Mouse (Mus musculus) G1E (cell line): ENCODE data around the gene 2210011C24Rik. TPM values are rescaled to one million over a fixed set of nuclear protein-coding genes. Genes with fewer than 3 reads are reported as not detected.
A peak's percentile ranks its signal among the peaks of the same experiment; 100 is the strongest.

Source experiments
- ATAC-seq: 2 replicates; pipeline ENCODE4 v1.8.0; 2016; ENCODE audit warnings: mild to moderate bottlenecking; ENCODE audit not compliant: insufficient number of reproducible peaks, poor library complexity, low FRiP score, severe bottlenecking; ENCODE audit errors: extremely low read depth
- DNase-seq: peaks from one replicate; pipeline ENCODE4 v3.0.0; 2012; ENCODE audit warnings: low spot score
- H3K27me3 ChIP-seq: 2 replicates; pipeline ENCODE4 v1.6.1; 2012; ENCODE audit warnings: mild to moderate bottlenecking, low read length, inconsistent platforms; ENCODE audit not compliant: insufficient read depth
- H3K36me3 ChIP-seq: replicated peaks from 2 replicates; pipeline ENCODE3; 2012; ENCODE audit warnings: mild to moderate bottlenecking, inconsistent platforms
- H3K4me1 ChIP-seq: 2 replicates; pipeline ENCODE4 v1.6.1; 2012; ENCODE audit warnings: low read depth, low read length, inconsistent platforms, mixed read lengths; ENCODE audit not compliant: insufficient read depth
- H3K4me3 ChIP-seq: 2 replicates; pipeline ENCODE4 v1.5.1; 2012; ENCODE audit warnings: low read depth, mild to moderate bottlenecking, inconsistent platforms, low read length, moderate library complexity, mixed read lengths
- H3K9me3 ChIP-seq: replicated peaks from 2 replicates; pipeline ENCODE4 v1.6.1; 2012; ENCODE audit warnings: inconsistent platforms
- CTCF ChIP-seq: IDR thresholded peaks from 2 replicates; pipeline ENCODE4 v1.5.1; 2012; ENCODE audit warnings: low read depth, low read length, inconsistent platforms, mixed read lengths
- GATA1 ChIP-seq: IDR thresholded peaks from 2 replicates; pipeline ENCODE4 v1.6.1; 2012; ENCODE audit warnings: borderline replicate concordance, low read length, inconsistent platforms, mixed read lengths
- GATA2 ChIP-seq: IDR thresholded peaks from 2 replicates; pipeline ENCODE4 v1.6.1; 2012; ENCODE audit warnings: low read depth, low read length, inconsistent platforms, borderline replicate concordance
- POLR2AphosphoS5 ChIP-seq: IDR thresholded peaks from 2 replicates; pipeline ENCODE4 v1.6.1; 2012; ENCODE audit warnings: low read depth, low read length, inconsistent platforms; ENCODE audit not compliant: insufficient replicate concordance
- TAL1 ChIP-seq: conservative IDR thresholded peaks from 2 replicates; pipeline ENCODE4 v1.6.1; 2012; ENCODE audit warnings: low read depth, low read length, inconsistent platforms, mixed read lengths
- polyA plus RNA-seq: library from polyadenylated mRNA; stranded (reverse); fragments of >175 nt; gene quantifications from 2 replicates; pipeline ENCODE4 v1.2.3, GENCODE M21; 2012
- total RNA-seq, 2 experiments: library from RNA; stranded (forward) in 1 of 2; stranded (reverse) in 1 of 2; fragments of 200-1000 nt in 1 of 2; fragments of >200 nt in 1 of 2; fragmentation: Nextera tagmentation in 1 of 2; gene quantifications; 2 replicates each; pipeline ENCODE4 v1.2.3; 2014 to 2017

Gene 2210011C24Rik
- total and polyA plus RNA-seq, 3 experiments = not detected

DNA sequence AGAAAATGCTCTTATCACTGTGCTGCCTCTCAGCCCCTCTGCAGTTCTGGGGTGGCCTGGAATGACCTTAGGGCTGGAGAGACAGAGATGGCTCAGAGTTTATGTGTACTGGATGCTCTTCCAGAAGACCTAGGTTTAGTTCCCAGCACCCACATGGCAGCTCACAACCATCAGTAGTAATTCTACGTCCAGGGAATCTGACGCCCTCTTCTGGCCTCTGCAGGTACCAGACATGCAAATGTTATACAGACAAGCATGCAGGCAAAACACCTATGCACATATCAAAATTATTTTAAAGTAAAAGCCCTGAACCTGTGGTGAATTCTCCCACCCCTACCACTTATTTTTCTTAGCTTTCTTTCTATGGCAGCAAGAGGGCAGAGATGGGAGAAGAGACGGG, 34.5 kb upstream of the 2210011C24Rik start:
- no peak for DNase-seq
- no peak for TF ChIP-seq CTCF
- TF ChIP-seq GATA1 = no peak
- TF ChIP-seq TAL1 = no peak
- TF ChIP-seq GATA2 = no peak
- Histone ChIP-seq H3K4me1 (no peaks in the 10 kb centered on the region; the same call in 1 of the 2 replicates), H3K9me3 (0 out of 2 replicates have a peak, but pooled peaks cover 2% of the 10 kb centered on the region), H3K4me3 (no peak overlapping the region), H3K27me3 (peaks cover 34% of the 10 kb centered on the region), H3K36me3 (no peaks in the 10 kb centered on the region)
- no peak for ATAC-seq

DNA sequence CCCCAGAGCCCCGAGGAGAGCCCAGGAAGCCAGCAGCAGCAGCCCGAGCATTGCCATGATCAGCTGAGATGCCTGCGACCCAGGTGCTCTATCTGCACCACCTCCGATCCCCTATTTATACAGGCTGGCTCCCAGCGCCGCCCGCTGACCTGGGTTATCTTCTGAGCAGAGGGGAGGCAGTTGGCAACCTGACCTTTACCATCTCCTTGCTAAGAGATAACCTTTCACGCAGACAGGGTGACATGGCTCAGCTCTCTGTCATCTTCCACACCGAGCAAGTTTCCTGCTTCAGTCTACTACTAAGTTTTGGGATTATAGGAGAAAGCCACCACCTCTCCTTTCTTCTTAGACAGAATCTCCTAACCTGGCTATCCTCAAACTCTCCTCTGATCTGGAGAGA, 32.9 kb upstream of the 2210011C24Rik start, which contains the start of gene Rln3:
Gene Rln3, minus strand, starts transcription at position 101 of the 400 bp plus-strand sequence.
- TF ChIP-seq CTCF = no peak
- no peak for TF ChIP-seq POLR2AphosphoS5
- Histone ChIP-seq H3K27me3 (peaks cover 41% of the 10 kb centered on the region), H3K36me3 (no peaks in the 10 kb centered on the region), H3K9me3 (0 out of 2 replicates have a peak, but pooled peaks cover 2% of the 10 kb centered on the region), H3K4me3 (no peak within 1 kb of the TSS), H3K4me1 (no peaks in the 10 kb centered on the region; the same call in 1 of the 2 replicates)
- no peak for DNase-seq
- no peak for ATAC-seq

DNA sequence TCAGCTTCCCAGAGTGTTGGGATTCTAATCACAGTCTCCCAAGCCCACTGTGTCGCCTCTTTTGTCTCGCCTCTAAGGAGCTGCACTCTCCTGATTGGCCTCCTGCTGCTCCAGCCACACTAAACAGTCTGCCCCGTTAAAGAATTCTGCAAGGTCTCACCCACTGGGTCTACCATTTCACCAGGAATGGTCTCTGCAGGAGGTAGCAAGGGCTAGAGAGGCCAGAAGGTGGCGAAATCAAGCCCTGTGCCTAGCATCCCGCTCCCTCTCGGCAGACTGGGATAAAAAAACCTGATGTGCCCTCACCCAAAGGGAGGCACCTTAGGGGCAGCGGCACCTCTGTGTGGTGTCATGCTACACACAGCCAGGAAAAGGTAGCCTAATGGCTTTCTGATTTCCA, 32.1 kb upstream of the 2210011C24Rik start:
- no peaks in the 10 kb centered on the region for H3K36me3 ChIP-seq
- H3K4me1 ChIP-seq = no peaks in the 10 kb centered on the region; the same call in 1 of the 2 replicates
- ATAC-seq (no peak), DNase-seq (no peak)
- peaks cover 41% of the 10 kb centered on the region for H3K27me3 ChIP-seq
- no peak overlapping the region for H3K4me3 ChIP-seq
- TF ChIP-seq POLR2AphosphoS5 = no peak
- TF ChIP-seq GATA2 = no peak
- no peak for TF ChIP-seq CTCF
- no peak for TF ChIP-seq GATA1
- TF ChIP-seq TAL1 = no peak
- H3K9me3 ChIP-seq = 0 out of 2 replicates have a peak, but pooled peaks cover 2% of the 10 kb centered on the region

DNA sequence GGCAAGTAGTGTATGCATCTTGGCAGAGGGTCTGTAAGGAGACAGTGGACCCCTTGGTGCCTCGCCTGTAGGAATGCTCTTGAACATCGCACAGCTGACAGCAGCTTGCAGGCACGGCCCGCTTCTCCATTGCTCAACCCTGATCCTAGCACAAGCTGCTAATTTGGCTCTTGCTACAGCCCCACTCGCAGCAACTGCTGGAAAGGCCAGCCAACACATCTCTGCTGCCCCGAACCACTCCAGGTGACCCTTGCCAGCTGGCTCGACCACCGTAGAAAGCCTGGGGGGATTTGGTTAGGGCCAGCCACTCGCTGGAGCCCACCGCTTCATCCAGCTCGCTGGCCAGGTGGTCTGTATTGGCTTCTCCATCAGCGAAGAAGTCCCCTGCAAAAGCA, 31.0 kb upstream of the 2210011C24Rik start:
- Histone ChIP-seq H3K36me3 (no peaks in the 10 kb centered on the region), H3K4me3 (no peak overlapping the region), H3K27me3 (peaks cover 37% of the 10 kb centered on the region), H3K4me1 (no peaks in the 10 kb centered on the region; the same call in 1 of the 2 replicates), H3K9me3 (0 out of 2 replicates have a peak, but pooled peaks cover 2% of the 10 kb centered on the region)
- no peak for ATAC-seq
- no peak for DNase-seq
- no peak for TF ChIP-seq GATA2
- TF ChIP-seq POLR2AphosphoS5 = no peak
- TF ChIP-seq CTCF = no peak
- TF ChIP-seq TAL1 = no peak
- TF ChIP-seq GATA1 = no peak

DNA sequence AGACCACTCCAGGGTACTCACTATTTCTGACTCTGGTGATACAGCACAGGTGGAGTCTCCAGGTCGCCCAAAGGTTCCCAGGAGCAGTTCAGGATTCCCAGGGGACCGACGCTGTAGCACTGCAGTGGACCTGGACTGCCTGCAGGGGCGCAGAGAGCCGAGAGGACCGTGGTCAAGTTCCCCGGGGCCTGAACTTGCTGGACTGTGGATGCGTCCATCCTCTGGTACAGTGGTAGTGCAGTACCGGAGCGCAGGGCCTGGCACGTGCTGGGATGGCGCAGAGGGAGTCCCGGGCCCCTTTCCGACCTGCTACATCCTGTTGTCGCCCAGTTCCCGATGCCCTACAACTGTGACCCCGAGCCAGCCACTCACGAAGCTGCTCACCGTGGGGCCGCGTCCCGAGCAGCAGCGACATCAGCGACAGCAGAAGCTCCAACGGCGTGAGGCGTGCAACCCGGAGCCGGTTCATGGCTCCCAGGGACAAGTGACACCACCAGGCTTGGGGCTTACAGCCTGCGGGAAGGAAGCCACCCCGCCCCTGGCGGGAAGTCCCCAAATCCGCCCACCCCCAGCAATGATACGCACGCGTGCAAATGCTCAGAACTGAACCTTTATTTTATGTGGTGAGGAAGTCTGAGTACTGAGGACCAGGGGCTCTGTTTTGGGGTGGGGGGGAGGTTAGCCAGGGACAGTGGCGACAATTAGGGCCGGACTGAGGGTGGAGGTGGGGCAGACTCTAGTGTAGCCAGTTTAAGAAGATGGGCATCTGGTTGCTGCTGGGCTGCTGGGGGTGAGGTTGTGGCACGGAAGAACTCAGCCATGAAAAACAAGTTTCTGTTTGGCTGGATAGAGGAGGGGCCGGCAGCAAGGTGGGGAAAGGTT, 30.3 kb upstream of the 2210011C24Rik start, which contains the start of gene Il27ra:
Gene Il27ra, minus strand, starts transcription at position 524 of the 882 bp plus-strand sequence.
- peaks cover 37% of the 10 kb centered on the region for H3K27me3 ChIP-seq
- TF ChIP-seq GATA2 (no peak), CTCF (no peak), POLR2AphosphoS5 (no peak), GATA1 (no peak), TAL1 (no peak)

DNA sequence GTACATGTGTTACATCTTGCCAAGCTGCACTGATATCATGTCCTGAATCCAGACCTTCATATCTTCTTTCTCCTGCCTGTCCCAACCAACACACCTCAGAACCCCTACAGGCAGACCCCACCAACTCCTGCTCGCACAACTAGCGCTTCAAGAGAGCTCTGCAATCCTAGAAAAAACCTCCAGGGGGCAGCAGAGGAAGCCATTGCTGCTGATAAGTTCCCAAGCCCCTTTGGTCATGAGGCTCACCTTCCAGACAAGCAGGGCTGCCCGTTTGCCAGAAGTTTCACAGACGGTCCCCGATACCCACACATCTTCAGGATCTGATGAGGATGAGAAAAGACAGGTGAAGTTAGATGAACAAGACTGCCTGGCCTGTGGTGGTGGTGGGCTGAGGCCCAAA, 27.1 kb upstream of the 2210011C24Rik start:
- no peaks in the 10 kb centered on the region; the same call in 1 of the 2 replicates for H3K4me1 ChIP-seq
- DNase-seq = peak; percentile 32
- peaks cover 32% of the 10 kb centered on the region for H3K27me3 ChIP-seq
- H3K9me3 ChIP-seq = no peaks in the 10 kb centered on the region
- TF ChIP-seq POLR2AphosphoS5 (no peak), CTCF (peak; percentile 66)
- H3K4me3 ChIP-seq = no peak overlapping the region
- no peak for ATAC-seq
- H3K36me3 ChIP-seq = no peaks in the 10 kb centered on the region

More for the DNA sequence above, 30.3 kb upstream of the 2210011C24Rik start, which contains the start of gene Il27ra:
- Histone ChIP-seq H3K4me1 (no peaks in the 10 kb centered on the region; the same call in 1 of the 2 replicates), H3K4me3 (no peak within 1 kb of the TSS), H3K36me3 (no peaks in the 10 kb centered on the region), H3K9me3 (0 out of 2 replicates have a peak, but pooled peaks cover 2% of the 10 kb centered on the region)
- ATAC-seq (no peak), DNase-seq (no peak)
